Mouse (Mus musculus) cerebellum, adult 11-12 months (tissue): ENCODE measurements around the gene Rai14.

Experiments
- DNase-seq: peaks from one replicate; pipeline ENCODE4 v3.0.0; 2022

Gene Rai14

DNA sequence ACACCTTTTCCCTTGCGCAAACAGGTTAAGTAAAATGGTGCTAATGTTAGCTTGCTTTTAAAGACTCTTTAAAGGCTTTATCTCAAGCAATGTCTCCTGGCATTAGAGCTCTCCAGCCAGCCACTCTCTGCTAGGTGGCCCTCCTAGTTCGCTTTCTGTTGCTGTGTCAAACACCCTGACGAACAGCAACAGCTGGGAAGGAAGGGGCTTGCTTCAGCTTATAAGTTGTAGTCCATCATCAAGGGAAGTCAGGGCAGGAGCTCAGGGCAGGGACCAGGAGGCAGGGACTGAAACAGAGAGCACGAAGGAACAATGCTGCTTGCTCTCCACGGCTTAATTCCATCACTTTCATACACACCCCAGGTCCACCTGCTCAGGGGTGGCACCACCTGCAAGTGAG is 68.1 kb downstream of the Rai14 start:
- no peak for DNase-seq

DNA sequence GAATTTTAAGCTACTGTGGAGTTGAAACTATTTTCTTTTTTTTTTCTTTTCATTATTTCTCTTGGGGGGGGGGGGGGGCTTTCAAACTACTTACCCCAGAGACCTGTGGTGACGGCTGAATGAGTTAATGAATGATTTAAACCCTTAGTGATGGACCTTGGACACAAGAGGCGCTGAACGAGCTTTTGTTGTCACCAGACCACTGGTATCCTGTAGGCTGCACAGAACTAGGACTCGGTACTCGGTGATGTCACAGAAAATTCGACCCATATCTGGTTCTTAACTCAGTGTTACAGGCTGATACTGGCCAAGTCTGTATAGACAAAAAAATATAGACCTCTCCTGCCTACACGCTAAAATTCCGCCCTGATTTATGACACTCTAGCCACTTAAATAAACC is 69.3 kb downstream of the Rai14 start:
- DNase-seq, result no peak

DNA sequence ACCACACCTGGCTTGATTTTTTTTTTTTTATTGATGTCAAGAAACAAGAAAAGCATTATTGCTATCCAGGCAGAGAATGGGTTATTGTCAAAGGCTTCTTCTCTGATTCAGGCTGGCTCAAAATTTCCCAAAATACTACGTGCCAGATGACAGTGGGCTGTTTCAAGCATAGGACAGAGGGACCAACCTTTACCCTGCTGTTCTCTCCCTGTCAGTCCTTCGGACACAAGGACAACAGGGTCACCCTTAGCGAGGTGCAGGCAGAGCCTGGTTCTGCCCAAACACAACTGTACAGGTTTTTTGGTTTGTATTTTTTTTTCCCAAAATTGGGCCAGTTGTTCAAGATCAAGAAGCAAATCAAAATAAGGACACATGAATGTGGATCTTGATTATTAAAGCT is 70.6 kb downstream of the Rai14 start:
- no peak for DNase-seq

DNA sequence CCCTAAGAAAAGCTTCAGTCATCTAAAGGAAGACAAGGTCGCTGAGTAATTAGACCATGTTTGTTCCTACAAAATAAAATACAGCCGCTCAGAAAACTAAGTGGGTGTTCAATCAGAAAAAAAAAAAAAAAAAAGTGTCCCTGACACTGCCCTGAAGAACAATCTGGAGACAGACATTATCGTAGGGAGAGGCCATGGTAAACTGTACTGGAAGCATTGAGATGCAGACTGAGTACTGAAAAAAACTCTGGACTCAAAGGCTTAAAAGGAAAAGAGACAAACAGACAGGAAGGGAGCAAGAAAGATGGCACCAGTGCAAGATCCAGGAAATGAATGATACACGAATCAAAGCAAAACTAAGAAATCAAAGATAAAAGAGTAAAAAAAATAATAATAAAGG is 71.2 kb downstream of the Rai14 start:
- DNase-seq, result no peak

DNA sequence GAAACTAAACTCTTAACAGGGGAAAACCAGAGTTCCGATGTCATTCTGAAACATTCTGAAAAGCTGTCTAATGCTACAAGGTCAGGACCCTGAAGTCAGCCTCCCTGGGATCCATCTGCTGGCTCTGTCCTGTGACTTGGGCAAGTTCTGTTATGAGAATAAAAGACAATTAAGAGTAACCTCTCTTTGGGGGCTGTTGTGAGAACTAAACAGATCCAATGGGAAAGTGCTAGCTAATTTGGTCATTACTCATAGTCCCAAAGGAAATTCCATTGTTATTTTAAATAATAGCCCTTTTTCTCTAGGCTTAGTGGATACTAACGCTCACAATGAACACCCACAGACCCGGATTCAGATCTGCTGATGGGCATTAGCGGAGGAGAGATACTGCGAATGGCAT is 72.0 kb downstream of the Rai14 start:
- no peak for DNase-seq

DNA sequence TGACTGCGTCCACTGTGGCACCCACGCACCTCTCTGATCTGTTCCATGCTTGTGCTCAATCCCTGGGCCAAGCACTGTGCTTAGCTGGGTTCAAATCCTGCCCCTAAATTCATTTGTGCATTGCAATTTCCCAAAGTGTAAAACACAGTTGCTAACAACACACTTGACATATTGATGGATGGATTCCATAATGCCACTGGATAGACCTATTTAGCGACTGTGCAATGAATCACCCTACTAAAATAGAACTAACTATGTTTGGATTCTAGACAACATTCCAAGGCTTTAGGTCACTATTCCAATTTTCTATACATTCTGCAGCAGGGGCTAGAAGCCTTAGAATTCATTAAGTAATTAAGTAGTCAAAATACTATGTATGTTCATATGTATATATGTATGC is 73.7 kb downstream of the Rai14 start:
- no peak for DNase-seq

DNA sequence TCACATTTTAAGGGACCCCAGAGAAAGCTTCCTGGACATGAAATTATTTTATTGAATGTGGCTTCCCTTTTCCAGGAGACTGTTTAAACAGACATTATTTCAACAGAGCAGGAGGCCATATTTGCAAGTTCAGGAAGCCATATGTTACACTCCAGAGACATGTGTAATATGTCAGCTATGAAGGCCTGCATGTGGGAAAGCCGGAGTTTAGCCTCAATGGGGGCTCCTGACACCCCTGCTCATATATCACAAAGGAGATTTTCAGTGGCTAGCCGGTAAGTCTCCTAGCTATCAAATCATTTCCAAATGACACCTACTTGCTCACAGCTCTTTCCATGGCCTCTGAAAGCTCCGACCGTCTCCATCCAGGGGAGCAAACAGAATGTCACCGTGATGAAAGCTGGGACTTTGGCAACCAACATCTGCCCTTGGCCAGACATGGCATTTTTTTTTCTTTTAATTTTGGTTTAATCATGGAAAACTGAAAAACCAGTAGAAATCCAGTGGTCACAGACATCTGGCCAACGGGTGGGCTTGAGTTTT is 77.1 kb downstream of the Rai14 start:
- no peak for DNase-seq

DNA sequence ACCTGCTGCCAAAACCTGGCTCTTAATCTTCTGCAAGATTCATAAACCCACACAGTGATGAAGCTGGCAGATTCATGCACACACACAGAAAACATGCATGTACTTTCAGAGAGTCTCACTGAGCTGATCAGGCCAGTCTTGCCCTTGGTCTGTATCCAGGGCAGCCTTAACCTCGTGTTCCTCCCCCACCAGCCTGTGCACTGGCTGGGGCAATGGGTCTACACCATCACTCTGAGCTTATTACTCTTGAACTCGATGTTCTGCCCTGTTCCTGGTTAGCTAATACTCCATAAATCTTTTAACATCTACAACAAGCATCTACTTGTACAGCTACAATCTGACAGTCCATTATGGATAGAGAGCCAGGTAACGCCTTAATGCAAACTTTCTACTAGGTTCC is 77.6 kb downstream of the Rai14 start:
- DNase-seq, result no peak

DNA sequence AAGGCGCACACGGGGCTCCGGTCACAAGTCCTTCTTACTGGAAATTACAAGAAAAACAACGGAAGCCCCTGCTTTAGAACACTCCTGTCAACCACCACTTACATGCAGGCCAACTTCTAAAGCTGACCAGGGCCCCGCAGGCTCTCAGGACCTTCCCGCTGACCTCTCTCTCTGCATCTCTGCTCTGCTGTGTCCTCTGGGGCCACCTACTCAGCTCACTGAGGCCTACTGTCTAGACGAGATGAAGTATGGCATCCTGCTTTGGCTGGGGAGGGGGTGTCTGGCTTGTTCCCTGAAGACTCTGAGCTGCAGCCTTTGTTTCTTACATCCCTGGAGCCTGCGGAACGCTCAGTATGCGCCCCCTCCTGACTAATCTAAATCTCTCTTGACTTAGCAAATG is 79.3 kb downstream of the Rai14 start:
- no peak for DNase-seq

DNA sequence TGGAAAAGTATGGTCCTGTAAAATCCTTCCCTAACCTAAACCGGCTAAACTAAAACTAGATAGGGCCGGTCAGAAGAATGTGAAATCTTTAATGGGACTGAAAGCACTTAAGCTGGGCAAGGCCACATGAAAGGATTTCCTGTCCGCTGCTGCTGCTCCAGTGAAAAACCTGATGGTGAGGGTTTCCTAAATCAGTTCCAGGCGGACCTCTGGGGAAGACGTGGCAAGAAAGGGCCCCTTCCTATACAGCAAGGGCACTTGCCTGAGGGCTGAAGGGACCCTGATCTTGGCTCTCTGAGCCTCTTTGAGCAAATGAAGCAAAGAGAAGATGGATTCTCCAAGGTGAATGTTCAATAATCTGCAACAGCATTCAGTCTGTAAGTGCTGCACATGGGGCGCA is 80.2 kb downstream of the Rai14 start:
- no peak for DNase-seq

DNA sequence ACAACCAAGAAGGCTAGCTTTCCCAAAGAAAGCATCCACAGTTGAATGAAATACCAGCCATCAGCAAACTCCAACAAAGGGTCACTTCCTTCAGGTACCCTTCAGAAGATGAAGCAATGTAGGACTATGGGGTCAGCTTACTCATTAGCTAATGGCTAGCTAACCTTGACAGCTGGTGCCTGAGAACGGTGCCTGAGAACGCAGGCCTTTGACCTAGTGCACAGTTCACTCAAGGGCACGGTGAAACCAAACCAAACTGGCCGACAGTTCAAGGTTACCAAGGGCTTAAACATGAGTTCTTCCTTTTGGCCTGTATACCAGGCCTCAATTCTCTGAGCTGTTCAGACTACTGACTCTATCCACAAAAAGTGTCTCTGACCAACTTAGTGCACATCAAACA is 81.0 kb downstream of the Rai14 start:
- DNase-seq, result no peak

DNA sequence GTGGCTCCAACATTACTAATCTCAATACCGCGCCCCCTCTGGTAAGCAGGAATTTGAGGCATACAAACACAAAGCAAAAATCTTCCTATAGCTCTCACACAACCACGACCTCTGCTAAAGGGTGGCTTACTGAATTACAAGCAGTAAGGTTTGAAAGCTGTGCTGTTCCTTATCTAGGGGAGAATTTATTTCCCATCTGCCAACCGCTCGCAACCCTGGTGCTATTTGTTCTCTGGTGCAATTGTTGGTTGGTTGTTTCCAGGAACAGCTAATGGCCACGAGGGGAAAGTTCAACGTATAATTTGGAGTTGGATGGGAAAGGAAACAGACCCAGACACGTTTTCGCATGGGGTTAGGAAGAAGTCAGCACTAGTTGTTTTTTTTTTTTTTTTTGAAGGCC is 81.8 kb downstream of the Rai14 start:
- no peak for DNase-seq

DNA sequence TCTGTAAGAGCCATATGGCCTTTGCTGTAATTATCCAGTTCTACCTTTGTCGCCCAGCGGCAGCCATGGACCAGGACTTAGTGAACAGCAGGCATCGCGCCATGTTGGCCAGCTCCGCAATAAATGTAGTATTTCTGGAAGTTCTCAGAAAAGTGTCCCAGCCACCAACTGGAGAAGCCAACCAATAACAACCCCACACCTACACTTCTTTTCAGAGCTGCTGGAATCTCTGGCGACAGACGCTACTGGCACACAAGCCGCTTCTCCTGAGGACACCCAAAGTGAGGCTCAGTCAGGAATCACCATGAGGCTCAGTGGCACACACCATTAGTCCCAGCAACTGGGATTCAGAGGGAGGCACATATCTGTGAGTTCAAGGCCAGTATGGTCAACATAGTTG is 82.4 kb downstream of the Rai14 start:
- no peak for DNase-seq

DNA sequence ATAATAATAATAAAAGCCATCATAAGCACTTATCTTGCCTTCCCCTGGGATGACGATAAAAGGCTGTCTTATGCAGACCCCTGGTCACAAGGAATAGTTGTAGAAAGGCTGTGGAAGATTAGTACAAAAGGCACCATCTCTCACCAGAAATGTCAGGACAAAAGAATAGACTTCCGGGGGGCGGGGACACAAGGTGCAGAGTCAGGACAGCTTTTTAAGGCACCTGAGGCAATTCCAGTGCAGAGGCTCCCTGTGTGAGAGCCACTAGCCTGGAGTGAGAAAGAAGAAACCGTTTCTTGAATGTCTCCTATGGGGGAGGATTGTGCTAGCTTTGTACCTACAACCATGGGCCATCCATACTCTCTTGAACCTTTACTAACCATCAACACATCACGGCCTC is 82.9 kb downstream of the Rai14 start:
- DNase-seq, result no peak

DNA sequence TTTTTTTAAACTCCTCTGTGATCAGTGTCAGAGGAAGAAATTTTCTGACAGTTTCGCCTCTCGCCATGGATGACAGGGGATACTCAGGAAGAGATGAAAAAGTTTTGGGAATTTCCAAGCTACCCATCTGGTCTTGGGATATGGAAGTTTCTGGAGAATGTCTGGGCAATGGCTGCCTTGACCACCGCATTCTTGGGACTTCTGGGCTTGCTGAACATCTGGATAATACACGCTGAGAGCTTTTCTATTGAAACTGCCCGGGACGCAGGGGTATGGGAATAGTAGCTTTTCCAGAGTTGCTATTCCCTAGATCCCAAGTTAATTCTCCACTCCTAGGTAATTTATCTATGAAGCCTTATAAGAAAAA is 85.5 kb downstream of the Rai14 start:
- DNase-seq, result no peak

DNA sequence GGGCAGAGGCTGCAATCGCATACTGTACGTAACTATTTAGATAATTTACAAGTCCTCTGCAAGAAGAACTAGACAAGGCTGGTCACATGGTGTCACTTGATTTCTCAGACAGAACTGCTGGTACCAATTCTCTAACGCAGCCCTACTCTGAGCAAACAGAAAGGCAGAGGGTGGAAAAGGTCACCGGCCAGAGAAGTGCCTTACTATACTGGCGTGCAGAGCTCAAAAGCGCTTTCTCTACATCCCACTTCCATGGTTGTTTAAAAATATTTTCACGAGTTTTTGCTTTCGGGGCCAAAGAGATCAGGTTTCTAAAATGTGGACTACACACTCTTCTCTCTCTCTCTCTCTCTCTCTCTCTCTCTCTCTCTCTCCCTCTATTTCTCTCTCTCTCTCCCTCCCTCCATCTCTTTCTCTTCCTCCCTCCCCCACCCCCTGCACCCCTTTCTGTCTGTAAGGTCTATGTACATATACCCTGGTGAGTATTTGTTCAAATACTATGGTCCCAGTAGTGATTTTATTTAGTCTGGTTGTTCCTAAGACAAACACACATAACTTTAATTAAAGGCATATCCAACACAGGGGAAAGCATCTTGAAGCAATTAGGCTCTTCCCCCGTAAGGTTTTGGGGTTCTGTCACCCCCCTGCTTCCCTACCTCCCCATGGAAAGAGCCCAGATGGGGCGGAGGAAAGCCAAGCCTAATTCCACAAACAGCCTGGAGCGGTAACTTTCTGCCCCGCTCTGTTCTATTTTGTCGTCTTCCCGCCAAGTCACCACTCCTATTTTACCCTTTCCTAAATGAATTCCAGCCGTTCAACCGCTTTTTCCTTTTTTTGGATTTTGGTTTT is 86.1 kb downstream of the Rai14 start:
- no peak for DNase-seq

DNA sequence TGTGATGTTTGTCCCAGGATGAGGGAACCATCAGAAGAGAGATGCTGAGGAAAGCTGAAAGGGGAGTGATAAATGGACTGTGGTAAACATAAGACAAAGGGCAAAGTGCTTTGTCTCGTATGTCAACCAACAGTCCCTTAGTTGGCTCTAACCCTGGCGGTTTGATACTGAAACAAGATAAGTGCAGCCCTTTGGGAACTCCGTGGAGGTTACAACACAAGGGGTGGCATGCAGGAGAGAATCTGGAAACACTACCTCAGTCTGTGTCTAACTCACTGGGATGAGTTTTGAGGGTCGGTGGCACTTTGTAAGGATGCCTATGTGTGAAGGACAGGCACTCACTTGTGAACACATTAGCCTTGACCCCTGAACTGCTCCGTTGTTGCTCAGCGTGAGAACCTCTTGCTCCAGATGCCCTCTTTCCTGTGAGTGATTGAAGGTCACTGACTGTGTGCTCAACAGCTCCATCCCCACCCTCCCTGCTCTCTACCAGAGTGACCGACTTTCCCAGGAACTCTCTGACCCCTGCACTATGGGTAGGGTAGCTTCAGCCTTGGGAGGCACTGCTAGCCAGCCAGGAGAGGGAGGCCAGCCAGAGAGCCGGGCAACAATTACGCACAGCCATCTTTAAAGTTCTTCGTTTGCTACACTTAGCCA is 90.7 kb downstream of the Rai14 start:
- no peak for DNase-seq

DNA sequence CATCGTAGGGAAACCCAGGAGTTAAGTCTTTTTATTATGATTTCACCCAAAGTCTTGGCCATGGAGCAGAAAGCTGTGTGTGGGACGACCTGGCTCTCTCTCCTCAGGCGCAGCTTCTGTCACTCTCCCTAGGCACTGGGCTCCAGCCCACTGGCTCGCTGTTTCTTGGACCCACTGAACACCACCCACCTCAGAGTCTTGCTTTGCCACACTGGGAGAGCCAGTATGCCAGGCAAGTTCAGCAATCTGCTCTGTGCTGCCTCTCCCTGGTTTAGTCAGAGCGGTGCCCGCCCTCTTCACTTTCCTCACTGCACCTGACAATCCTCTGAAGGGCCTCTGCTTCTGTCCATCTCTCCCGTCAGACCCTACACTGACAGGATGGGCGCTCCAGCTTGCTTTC is 93.2 kb downstream of the Rai14 start:
- DNase-seq, result no peak

DNA sequence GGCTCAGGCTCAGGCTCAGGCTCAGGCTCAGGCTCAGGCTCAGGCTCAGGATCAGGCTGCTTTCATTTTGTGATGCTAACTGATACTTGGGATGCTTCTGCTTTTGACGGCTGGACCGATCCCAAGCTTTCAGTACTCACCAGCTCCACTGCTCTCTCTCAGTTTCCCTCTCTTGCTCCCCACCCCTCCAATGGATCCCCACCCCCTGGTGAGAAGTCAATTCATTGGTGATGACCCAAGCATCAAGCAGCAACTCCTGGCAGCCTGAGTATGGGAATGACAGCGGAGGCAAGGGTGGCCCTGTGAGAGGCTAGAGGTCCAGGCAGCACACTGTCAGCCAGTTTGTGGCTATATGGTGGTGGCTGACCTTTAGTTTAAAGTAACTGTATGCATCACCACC is 94.7 kb downstream of the Rai14 start:
- DNase-seq, result no peak

DNA sequence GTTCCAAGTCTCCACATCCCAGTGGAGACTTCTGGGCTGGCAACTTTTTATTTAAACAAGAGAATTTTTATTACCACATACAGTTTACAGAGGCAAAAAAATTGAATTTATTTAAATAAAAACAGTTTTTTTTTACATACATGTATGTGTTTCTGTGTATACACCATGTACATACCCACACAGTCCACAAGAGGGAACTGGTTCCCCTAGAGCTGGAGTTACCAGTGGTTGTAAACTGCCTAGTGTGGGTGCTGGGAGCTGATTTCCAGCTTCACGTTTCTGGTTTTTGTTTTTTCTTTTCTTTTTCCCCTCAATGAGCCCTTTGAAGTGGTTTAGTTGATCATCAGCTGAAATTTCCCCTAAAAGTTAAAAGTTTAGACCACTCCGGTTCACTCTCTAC is 96.1 kb downstream of the Rai14 start:
- no peak for DNase-seq

DNA sequence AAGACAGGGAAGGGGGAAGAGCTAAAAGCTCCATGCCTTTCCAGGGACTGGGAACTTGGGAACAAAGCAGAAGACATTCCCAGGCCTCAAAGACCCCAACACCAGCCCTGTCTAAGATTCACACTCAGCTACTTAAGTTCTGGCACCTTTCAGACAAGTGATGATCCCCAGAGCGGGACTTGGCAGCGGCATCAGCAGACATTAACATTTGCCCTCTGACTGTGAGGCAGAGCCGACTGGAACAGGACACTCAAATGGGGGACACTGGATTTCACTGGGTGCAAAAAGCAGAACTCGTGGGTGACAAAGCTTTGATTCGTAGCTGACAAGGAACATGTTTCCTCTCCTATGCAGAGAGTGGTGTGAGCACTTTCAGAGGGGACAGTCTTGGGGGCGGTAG is 98.4 kb downstream of the Rai14 start:
- DNase-seq, result no peak

DNA sequence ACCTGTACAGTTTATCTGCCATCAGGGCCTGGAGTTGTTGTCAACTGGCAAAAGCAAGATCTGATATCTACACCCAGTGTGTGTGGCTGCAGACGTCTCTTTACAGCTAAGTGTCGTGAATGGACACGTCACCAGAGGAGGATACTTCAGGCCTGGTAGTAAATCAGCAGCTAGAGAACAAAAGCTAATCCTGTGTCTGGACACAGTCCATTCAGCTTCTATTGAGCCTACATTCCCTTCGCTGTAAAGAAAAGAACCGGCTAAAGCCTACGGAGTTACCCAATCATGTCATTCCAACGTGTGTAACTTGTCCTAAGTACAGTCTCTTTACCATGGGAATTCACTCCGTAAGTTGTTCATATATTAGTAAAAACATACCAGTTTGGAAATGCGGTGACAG is 103.4 kb downstream of the Rai14 start:
- no peak for DNase-seq

DNA sequence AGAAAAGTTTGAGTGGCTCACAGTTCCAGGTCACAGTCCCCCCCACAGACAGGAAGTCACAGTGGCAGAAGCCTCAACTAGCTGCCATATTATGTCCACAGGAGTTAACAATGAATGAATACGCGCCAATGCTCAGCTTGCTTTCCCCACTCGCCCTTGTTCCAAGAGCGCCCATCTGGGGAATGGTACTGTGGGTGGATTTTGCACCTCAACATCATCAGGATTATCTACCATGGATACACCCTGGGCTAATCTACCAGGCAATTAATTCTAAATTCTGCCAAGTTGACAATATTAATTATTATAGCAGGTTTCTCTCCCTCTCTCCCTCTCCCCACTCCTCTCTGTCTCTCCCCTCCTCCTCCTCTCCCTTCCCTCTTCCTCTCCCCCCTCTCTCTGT is 105.3 kb downstream of the Rai14 start:
- DNase-seq, result no peak

DNA sequence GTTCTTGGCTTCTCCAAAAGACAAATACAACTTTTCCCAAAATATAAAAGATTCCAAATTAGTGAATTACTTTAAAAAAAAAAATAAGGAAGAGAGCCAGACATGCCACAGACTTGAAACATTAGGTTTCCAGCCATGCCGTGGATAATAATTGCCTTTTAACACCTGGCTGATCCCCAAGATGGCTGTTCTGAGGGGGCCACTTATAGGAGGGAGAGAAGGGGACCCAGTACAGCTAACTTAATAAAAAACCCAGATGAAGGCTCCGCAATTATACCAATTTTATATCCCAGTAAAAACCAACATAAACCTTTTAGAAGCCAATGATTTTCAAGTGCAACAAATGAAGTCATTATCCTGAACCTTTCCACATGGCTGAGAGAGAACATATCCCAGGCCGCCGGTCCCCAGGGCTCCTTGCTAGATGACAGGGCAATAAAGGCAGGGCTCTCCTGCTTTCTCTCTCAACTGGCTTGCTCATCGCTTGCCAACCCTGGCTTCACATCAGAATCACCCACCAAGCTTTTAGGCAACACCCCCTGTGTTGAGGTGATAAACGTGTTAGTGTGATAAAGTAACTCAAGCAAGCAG is 105.8 kb downstream of the Rai14 start:
- no peak for DNase-seq
